Mouse (Mus musculus) liver, embryonic 16.5 days (tissue): ENCODE results near the gene Spred2. TPM values are rescaled to one million over a fixed set of nuclear protein-coding genes. Genes with fewer than 3 reads are reported as not detected.

Experiments used
- ATAC-seq: fragments of 200-750 bp; cut with Nextera tagmentation; 2 replicates; pipeline ENCODE4 v1.8.0; 2017; ENCODE audit warnings: low read depth, mild to moderate bottlenecking, moderate number of reproducible peaks, moderate library complexity
- H3K27ac ChIP-seq: fragments of 300-500 bp; sonication (generic); 2 replicates; pipeline ENCODE4 v1.5.1; 2014; ENCODE audit warnings: mild to moderate bottlenecking, low read length
- H3K27me3 ChIP-seq: fragments of 300-500 bp; sonication (generic); 2 replicates; pipeline ENCODE4 v1.6.1; 2014; ENCODE audit warnings: low read depth, low read length, mixed read lengths; ENCODE audit not compliant: control insufficient read depth, insufficient read depth
- H3K36me3 ChIP-seq: fragments of 300-500 bp; sonication (generic); 2 replicates; pipeline ENCODE4 v1.6.1; 2014; ENCODE audit warnings: mild to moderate bottlenecking; ENCODE audit not compliant: control insufficient read depth, insufficient read depth
- H3K4me1 ChIP-seq: fragments of 300-500 bp; sonication (generic); 2 replicates; pipeline ENCODE4 v1.6.1; 2014; ENCODE audit warnings: low read depth, low read length, mixed read lengths; ENCODE audit not compliant: control insufficient read depth
- H3K4me2 ChIP-seq: fragments of 300-500 bp; sonication (generic); 2 replicates; pipeline ENCODE4 v1.6.1; 2014; ENCODE audit warnings: low read depth, low read length, mixed read lengths
- H3K4me3 ChIP-seq: fragments of 300-500 bp; sonication (generic); 2 replicates; pipeline ENCODE4 v1.5.1; 2014; ENCODE audit warnings: low read depth, mild to moderate bottlenecking, low read length
- H3K9ac ChIP-seq: fragments of 300-500 bp; sonication (generic); 2 replicates; pipeline ENCODE4 v1.6.1; 2014; ENCODE audit warnings: low read depth, low read length
- H3K9me3 ChIP-seq: fragments of 300-500 bp; sonication (generic); replicated peaks from 2 replicates; pipeline ENCODE4 v1.6.1; 2016; ENCODE audit warnings: low read length; ENCODE audit not compliant: control insufficient read depth
- WGBS: fragments of 180-500 bp; shearing (Covaris S2); extraction: QIAGEN DNeasy Blood & Tissue Kit; methylation state at CpG from one replicate; pipeline ENCODE4 v1.1.7; 2014; ENCODE audit not compliant: insufficient replicate concordance; 5-methylcytosine and 5-hydroxymethylcytosine counted together
- polyA plus RNA-seq: library from polyadenylated mRNA; unstranded; fragments of >200 nt; fragmentation: Nextera tagmentation; extraction: Ambion mirVana; gene quantifications from 2 replicates; pipeline ENCODE4 v1.2.1, GENCODE M21; 2015

Spred2 gene
- polyA plus RNA-seq, 1 experiment from 2014 or later, result 1.3 TPM

GRCm38 (mm10) chr11:19997940-19998339 is 73.8 kb downstream of the Spred2 start:
- no peaks in the 10 kb centered on the region for H3K36me3 ChIP-seq
- no peak for ATAC-seq
- H3K27me3 ChIP-seq, result no peaks in the 10 kb centered on the region
- H3K27ac ChIP-seq, result no peak overlapping the region
- H3K4me1 ChIP-seq, result peaks cover 31% of the 10 kb centered on the region
- no peaks in the 10 kb centered on the region for H3K9me3 ChIP-seq
- WGBS, result 15% methylated on average over 18 of the region's 18 CpGs
- H3K9ac ChIP-seq, result no peak overlapping the region
- H3K4me3 ChIP-seq, result no peak overlapping the region
- 0 out of 2 replicates have a peak overlapping the region, but pooled peaks have one; percentile 2 for H3K4me2 ChIP-seq

- Histone ChIP-seq H3K4me1 (peaks cover 5% of the 10 kb centered on the region), H3K36me3 (no peaks in the 10 kb centered on the region), H3K27ac (0 out of 2 replicates have a peak overlapping the region, but pooled peaks have one; percentile 12), H3K9me3 (no peaks in the 10 kb centered on the region), H3K4me2 (no peak overlapping the region), H3K4me3 (no peak overlapping the region), H3K27me3 (no peaks in the 10 kb centered on the region), H3K9ac (no peak overlapping the region)
- ATAC-seq, result peak; percentile 67
- 72% methylated on average over 4 of the region's 4 CpGs for WGBS
These were observed 78.7 kb downstream of the Spred2 start for GRCm38 (mm10) chr11:20002883-20003282.

DNA sequence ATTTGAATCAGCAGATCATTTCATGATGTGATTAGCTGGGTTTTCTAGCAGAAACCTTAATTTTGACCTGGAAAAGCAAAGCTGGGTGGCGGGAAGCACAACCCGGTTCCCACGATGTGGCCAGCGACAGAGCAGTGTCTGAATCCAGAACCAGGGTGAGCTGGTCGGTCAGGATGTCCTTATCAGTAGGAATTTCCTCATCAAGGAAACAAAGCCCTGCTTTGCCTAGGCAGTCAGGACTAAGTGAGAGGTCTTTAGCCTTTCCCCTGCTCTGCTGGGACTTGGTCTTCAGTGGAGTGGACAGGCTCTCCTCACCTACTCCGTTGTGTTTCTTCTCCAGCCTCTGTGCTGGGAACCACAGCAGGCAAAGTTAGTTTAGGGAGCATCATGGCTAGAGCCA is 83.5 kb downstream of the Spred2 start:
- no peak overlapping the region for H3K27ac ChIP-seq
- no peaks in the 10 kb centered on the region for H3K9me3 ChIP-seq
- H3K36me3 ChIP-seq, result no peaks in the 10 kb centered on the region
- H3K4me1 ChIP-seq, result no peaks in the 10 kb centered on the region; the same call in none of the 2 replicates
- ATAC-seq, result no peak
- WGBS, result 51% methylated on average over 6 of the region's 6 CpGs
- H3K9ac ChIP-seq, result no peak overlapping the region
- no peaks in the 10 kb centered on the region for H3K27me3 ChIP-seq
- H3K4me3 ChIP-seq, result no peak overlapping the region
- H3K4me2 ChIP-seq, result no peak overlapping the region

DNA sequence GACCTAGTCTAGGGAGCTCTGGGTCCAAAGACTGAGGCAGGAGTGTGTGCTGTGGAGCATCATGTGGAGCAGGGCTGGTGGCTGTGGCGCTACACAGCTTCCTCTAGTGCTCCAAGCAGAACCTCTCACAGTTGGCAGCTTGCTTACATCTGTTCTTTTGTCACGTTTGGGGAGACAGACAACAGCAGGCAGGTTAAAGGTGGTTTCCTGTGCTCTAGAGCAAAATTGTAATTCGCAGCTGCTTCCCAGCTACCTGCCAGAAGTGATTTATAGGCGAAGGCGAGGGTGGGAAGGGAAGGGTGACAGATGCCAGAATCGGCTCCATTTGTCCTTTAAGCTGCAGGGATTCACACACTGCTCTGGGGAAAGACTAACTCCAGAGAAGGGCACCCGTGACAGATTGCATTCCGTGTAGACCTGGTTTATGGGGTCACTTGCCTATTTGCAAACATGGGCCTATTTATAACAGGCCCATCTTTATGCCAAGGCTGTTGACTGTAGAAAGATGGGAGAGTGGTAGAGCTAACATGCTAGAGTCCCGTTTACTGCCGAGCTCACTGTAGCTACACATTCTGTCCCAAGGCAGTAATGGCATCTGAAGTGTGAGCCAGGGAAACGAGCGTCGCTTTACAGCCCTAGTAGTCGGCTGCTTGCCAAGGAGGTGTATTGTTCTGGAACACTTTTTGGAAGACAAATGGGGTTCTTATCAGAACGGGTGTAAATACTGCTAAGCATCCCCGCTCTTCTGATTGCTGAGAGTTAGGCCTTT is 87.2 kb downstream of the Spred2 start:
- Histone ChIP-seq H3K36me3 (no peaks in the 10 kb centered on the region), H3K9me3 (no peaks in the 10 kb centered on the region), H3K4me1 (no peaks in the 10 kb centered on the region), H3K4me2 (no peak overlapping the region), H3K4me3 (no peak overlapping the region), H3K27ac (no peak overlapping the region), H3K27me3 (no peaks in the 10 kb centered on the region), H3K9ac (no peak overlapping the region)
- no peak for ATAC-seq
- WGBS, result 68% methylated on average over 16 of the region's 16 CpGs

DNA sequence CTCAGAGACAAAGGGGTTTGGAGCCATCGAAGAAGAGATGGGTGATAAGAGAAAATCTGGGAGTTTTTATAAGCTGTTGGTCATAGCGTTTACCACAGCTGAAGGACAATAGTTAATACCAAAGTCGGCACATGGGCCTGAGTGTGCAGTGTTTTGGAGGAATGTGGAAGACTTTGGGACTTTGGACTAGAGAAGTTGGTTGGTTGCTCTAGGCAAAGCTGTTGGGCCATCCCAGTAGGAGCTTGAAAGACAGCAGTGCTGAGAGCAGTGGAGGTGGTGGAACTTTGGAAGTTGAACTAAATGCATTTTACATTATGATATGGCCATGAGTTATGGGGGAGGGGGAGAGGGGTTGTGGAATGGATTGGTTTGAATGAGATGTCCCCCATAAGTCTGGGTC is 89.2 kb downstream of the Spred2 start:
- Histone ChIP-seq H3K27ac (no peak overlapping the region), H3K9me3 (no peaks in the 10 kb centered on the region), H3K4me3 (no peak overlapping the region), H3K4me1 (no peaks in the 10 kb centered on the region), H3K9ac (no peak overlapping the region), H3K36me3 (peaks cover 10% of the 10 kb centered on the region), H3K27me3 (no peaks in the 10 kb centered on the region), H3K4me2 (no peak overlapping the region)
- 81% methylated on average over 3 of the region's 3 CpGs for WGBS
- ATAC-seq, result no peak

GRCm38 (mm10) chr11:20017937-20018336 is 93.8 kb downstream of the Spred2 start:
- WGBS, result 89% methylated on average over 13 of the region's 13 CpGs

DNA sequence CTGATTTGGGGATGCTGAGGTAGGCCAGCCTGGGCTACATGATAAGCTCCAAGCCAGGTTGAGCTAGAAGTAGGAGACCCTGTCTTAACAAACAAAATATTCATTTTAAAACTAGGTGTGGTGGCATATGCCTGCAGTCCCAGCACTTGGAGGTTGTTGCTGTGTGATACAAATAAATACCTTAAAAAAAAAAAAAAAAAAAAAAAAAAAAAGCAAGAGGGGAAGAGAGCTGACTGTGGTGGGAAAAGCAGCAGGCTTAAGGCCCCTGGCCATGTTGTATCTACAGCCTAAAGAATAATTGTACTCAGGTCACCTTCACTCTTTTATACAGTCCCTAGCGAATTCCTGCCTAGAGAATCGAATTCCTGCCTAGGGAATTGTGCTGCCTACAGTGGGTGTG is 94.7 kb downstream of the Spred2 start:
- no peak for ATAC-seq

More at GRCm38 (mm10) chr11:20017937-20018336, 93.8 kb downstream of the Spred2 start:
- H3K9ac ChIP-seq, result no peak overlapping the region
- no peak overlapping the region for H3K4me2 ChIP-seq
- no peak for ATAC-seq
- H3K27me3 ChIP-seq, result no peaks in the 10 kb centered on the region
- peaks cover 38% of the 10 kb centered on the region for H3K36me3 ChIP-seq
- no peak overlapping the region for H3K27ac ChIP-seq
- peaks cover 12% of the 10 kb centered on the region for H3K9me3 ChIP-seq
- peaks cover 9% of the 10 kb centered on the region for H3K4me1 ChIP-seq
- H3K4me3 ChIP-seq, result no peak overlapping the region

DNA sequence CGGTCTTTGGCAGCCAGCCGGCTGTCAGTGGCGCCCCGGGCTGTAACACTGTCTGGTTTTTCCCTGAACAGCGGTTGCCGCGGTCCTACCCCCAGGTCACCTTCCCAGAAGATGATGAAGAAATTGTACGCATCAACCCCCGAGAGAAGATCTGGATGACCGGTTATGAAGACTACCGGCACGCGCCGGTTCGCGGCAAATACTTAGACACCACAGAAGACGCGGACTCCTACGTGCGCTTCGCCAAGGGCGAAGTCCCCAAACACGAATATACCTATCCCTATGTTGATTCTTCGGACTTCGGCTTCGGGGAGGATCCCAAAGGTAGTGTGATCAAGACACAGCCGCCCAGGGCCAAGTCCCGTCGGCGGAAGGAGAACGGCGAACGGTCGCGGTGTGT is 96.5 kb downstream of the Spred2 start:
- ATAC-seq, result no peak
- no peak overlapping the region for H3K4me2 ChIP-seq
- H3K36me3 ChIP-seq, result peaks cover 41% of the 10 kb centered on the region
- H3K9me3 ChIP-seq, result peaks cover 12% of the 10 kb centered on the region
- H3K27me3 ChIP-seq, result no peaks in the 10 kb centered on the region
- WGBS, result 97% methylated on average over 35 of the region's 35 CpGs
- no peak overlapping the region for H3K27ac ChIP-seq
- H3K4me1 ChIP-seq, result peaks cover 13% of the 10 kb centered on the region
- no peak overlapping the region for H3K9ac ChIP-seq
- H3K4me3 ChIP-seq, result no peak overlapping the region

More for the DNA sequence above, 94.7 kb downstream of the Spred2 start:
- Histone ChIP-seq H3K4me3 (no peak overlapping the region), H3K27ac (no peak overlapping the region), H3K27me3 (no peaks in the 10 kb centered on the region), H3K36me3 (peaks cover 38% of the 10 kb centered on the region), H3K9ac (no peak overlapping the region), H3K4me1 (peaks cover 13% of the 10 kb centered on the region), H3K9me3 (peaks cover 12% of the 10 kb centered on the region), H3K4me2 (no peak overlapping the region)
- 82% methylated on average over 2 of the region's 2 CpGs for WGBS

DNA sequence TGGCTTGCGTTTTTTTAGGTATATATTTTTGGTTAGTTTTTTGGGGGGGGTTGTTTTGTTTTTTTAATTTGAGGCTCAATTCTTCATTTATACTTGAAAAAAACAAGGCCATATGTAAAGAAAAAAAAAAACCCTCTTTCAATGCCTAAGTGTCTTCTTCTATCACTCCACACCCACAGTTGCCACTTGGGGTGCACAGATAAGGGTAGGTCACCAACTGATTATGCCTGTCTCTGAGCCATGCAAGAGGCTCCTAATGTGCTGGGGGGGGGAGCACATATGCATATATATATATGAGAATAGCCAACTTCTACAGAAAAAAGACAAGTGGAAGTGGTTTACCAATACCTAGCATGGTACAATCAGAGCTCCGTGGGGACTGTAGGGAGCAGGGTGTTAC is 98.3 kb downstream of the Spred2 start:
- Histone ChIP-seq H3K27ac (peak overlapping the region; percentile 72), H3K27me3 (no peaks in the 10 kb centered on the region), H3K4me2 (peak overlapping the region; percentile 61), H3K4me1 (peaks cover 13% of the 10 kb centered on the region), H3K4me3 (peak overlapping the region; percentile 15; the same call in 1 of the 2 replicates), H3K9ac (peak overlapping the region; percentile 45), H3K36me3 (peaks cover 35% of the 10 kb centered on the region), H3K9me3 (peaks cover 12% of the 10 kb centered on the region)
- 21% methylated on average over 2 of the region's 2 CpGs for WGBS
- peak; percentile 97 for ATAC-seq
